9 mouse cellular contexts compared by ENCODE assay signal in genomic region chr10:105573306-105573907, GRCm38 (mm10). TPM values are rescaled to one million over a fixed set of nuclear protein-coding genes. Genes with fewer than 3 reads are reported as not detected.
DNase-seq lines count a peak whose midpoint lies in the region; ATAC-seq lines count a peak whose summit lies in the region.
"Had no signal": no experiment of that assay in that cellular context is flagged by ENCODE, and none has a peak within 500 bp of the region (broad histone marks: within the 10 kb centered on the region; RNA-seq: fewer than 3 reads in every experiment).

No protein-coding gene starts in this region.

- peak overlapping the region; percentile 89 for H3K4me3 ChIP-seq in embryonic facial prominence, embryonic 14.5 days (ENCODE audit: low read depth, low read length)

- peak; percentile 4; the same call in 1 of the 2 replicates for ATAC-seq in embryonic facial prominence, embryonic 14.5 days (ENCODE audit: low read depth)

- H3K27ac ChIP-seq in embryonic facial prominence, embryonic 14.5 days (replicated peaks; ENCODE audit: low read depth, low read length) = peak overlapping the region; percentile 91

- peak; percentile 49 for DNase-seq in CD4-positive helper T cell, adult 2 months (ENCODE audit: low read depth, low spot score)
- peak; percentile 44 for DNase-seq in adrenal gland, postnatal 25 days
- peak; percentile 70 for DNase-seq in embryonic facial prominence, embryonic 14.5 days (ENCODE audit: low spot score)
- peak; percentile 33 to 43 for DNase-seq in heart, postnatal 36 days
- DNase-seq in large intestine, adult 2 months (ENCODE audit: low read depth, low spot score) = peak; percentile 45
- peak; percentile 67 for DNase-seq in lung, postnatal 36 days
- DNase-seq in right cerebral cortex, postnatal 4 days = peak; percentile 38
- DNase-seq in adipocyte (ENCODE audit: low spot score) = no peak

- no peaks in the 10 kb centered on the region for H3K36me3 ChIP-seq in embryonic facial prominence, embryonic 14.5 days (ENCODE audit: control insufficient read depth, insufficient read depth, low read length)

- H3K4me1 ChIP-seq in embryonic facial prominence, embryonic 14.5 days (ENCODE audit: control insufficient read depth, insufficient read depth, low read length) = peaks cover 30% of the 10 kb centered on the region

- H3K27me3 ChIP-seq in embryonic facial prominence, embryonic 14.5 days (replicated peaks; ENCODE audit: control insufficient read depth, insufficient read depth, low read length) = no peaks in the 10 kb centered on the region

- intact Hi-C loops in heart, postnatal 36 days (cut with DNase I) = loop anchor here (2.0 to 10.0 kb wide), 4 partner anchors 51 to 429 kb away; no protein-coding TSS in a partner anchor

- peak overlapping the region; percentile 83 for H3K9ac ChIP-seq in embryonic facial prominence, embryonic 14.5 days (ENCODE audit: low read depth, low read length)

- peak overlapping the region; percentile 78 for H3K4me2 ChIP-seq in embryonic facial prominence, embryonic 14.5 days (ENCODE audit: low read depth, low read length)

- no peaks in the 10 kb centered on the region for H3K9me3 ChIP-seq in embryonic facial prominence, embryonic 14.5 days (ENCODE audit: control insufficient read depth, low read length)

- under 1% methylated on average over 33 of the region's 37 CpGs for WGBS in embryonic facial prominence, embryonic 14.5 days
- 1% methylated on average over 37 of the region's 37 CpGs for WGBS in large intestine, adult 2 months

RNA-seq across cellular contexts. Expression of gene Tmtc2, which starts 0.8 kb away (rescaled TPM):
- total RNA-seq in adrenal gland, postnatal 25 days (2021) = 5.0 and 11.5 TPM in 2 replicates
- polyA plus RNA-seq in embryonic facial prominence, embryonic 14.5 days (2014; fragmentation: Nextera tagmentation; extraction: Ambion mirVana) = 9.4 and 10.9 TPM in 2 replicates
- total RNA-seq in heart, postnatal 36 days (2021) = 1 to 10 TPM; 3.6 to 6.2 TPM
- 3.5 and 5.2 TPM in 2 replicates for polyA plus RNA-seq in large intestine, adult 2 months (2012; rRNA removed)
- total RNA-seq: neutrophil, adult 5-6 weeks had no signal
